30 mouse cellular contexts compared by ENCODE assay signal in the genomic region with DNA sequence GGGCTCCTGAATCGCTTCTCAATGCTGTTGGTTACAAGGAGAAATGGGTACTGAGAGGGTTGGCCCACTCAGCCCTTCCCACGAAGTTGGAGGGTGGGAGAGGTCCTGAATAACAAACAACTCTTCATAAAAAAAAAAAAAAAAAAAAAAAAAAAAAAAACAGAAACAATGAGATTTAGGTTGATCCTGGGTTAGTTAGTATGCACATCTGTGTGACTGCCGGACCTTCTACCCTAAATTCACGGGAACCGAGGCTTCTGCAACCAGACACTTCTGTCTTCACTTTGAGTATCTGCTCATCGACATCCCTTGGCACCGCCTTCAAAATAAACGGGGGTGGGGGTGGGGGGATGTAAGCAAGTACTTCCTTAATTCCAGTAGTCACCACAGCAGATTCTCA.
"Had no signal": no experiment of that assay in that cellular context is flagged by ENCODE, and none has a peak within 500 bp of the region (broad histone marks: within the 10 kb centered on the region; RNA-seq: fewer than 3 reads in every experiment).

No protein-coding gene starts in this region.

- H3K27me3 ChIP-seq: heart, embryonic 12.5 days; heart, embryonic 13.5 days; heart, embryonic 15.5 days; hindbrain, embryonic 12.5 days; hindbrain, embryonic 13.5 days; hindbrain, embryonic 15.5 days; intestine, embryonic 15.5 days; kidney, embryonic 15.5 days had no signal

- H3K36me3 ChIP-seq: heart, embryonic 12.5 days; heart, embryonic 13.5 days; heart, embryonic 15.5 days; hindbrain, embryonic 10.5 days; hindbrain, embryonic 12.5 days; hindbrain, embryonic 13.5 days; hindbrain, embryonic 15.5 days; intestine, embryonic 15.5 days; kidney, embryonic 15.5 days had no signal

- DNase-seq: heart, postnatal 10 days; heart, postnatal 14 days; heart, postnatal 36 days; heart, postnatal 4 days; kidney, adult 11 months; kidney, adult 18-20 months; kidney, adult 2 months; kidney, adult 9 months; kidney, postnatal 10 days; kidney, postnatal 14 days; kidney, postnatal 25 days; kidney, postnatal 36 days; kidney, postnatal 4 days; layer of hippocampus, adult 9-11 months; layer of hippocampus, postnatal 36 days had no signal

- H3K4me1 ChIP-seq: heart, embryonic 12.5 days; heart, embryonic 15.5 days; hindbrain, embryonic 10.5 days; hindbrain, embryonic 12.5 days; hindbrain, embryonic 13.5 days; hindbrain, embryonic 15.5 days had no signal

- H3K9ac ChIP-seq: heart, embryonic 12.5 days; heart, embryonic 13.5 days; heart, embryonic 15.5 days; hindbrain, embryonic 12.5 days; hindbrain, embryonic 13.5 days; hindbrain, embryonic 14.5 days; hindbrain, embryonic 15.5 days; intestine, embryonic 15.5 days; kidney, embryonic 15.5 days had no signal

- H3K27ac ChIP-seq: heart, embryonic 13.5 days; heart, embryonic 15.5 days; hindbrain, embryonic 10.5 days; hindbrain, embryonic 12.5 days; hindbrain, embryonic 13.5 days; hindbrain, embryonic 14.5 days; hindbrain, embryonic 15.5 days; hindbrain, postnatal 0 days; intestine, embryonic 15.5 days; kidney, embryonic 15.5 days; kidney, postnatal 0 days; layer of hippocampus, adult 2 months had no signal

- H3K9me3 ChIP-seq: heart, embryonic 15.5 days; hindbrain, embryonic 12.5 days; hindbrain, embryonic 13.5 days; hindbrain, embryonic 15.5 days; intestine, embryonic 15.5 days; kidney, embryonic 15.5 days had no signal

- H3K4me3 ChIP-seq: heart, embryonic 12.5 days; heart, embryonic 13.5 days; heart, embryonic 15.5 days; hindbrain, embryonic 10.5 days; hindbrain, embryonic 12.5 days; hindbrain, embryonic 13.5 days; hindbrain, embryonic 15.5 days; intestine, embryonic 15.5 days; kidney, embryonic 15.5 days; layer of hippocampus, adult 2 months; left cerebral cortex, adult 2 months had no signal

- H3K4me2 ChIP-seq: heart, embryonic 11.5 days; heart, embryonic 12.5 days; heart, embryonic 13.5 days; heart, embryonic 15.5 days; hindbrain, embryonic 12.5 days; hindbrain, embryonic 13.5 days; hindbrain, embryonic 14.5 days; hindbrain, embryonic 15.5 days; intestine, embryonic 15.5 days; kidney, embryonic 15.5 days had no signal
